Mouse (Mus musculus) megakaryocyte, embryonic 14.5 days (primary cell): Measurements from ENCODE around the gene Crp.

Experiments
- FLI1 ChIP-seq: IDR thresholded peaks from 2 replicates; pipeline ENCODE4 v1.6.1; 2012; ENCODE audit warnings: low read length, inconsistent platforms, mixed read lengths
- GATA1 ChIP-seq: IDR thresholded peaks from 3 replicates; pipeline ENCODE4 v1.6.1; 2012; ENCODE audit warnings: mixed read lengths, low read length, inconsistent platforms, borderline replicate concordance

GRCm38 (mm10) chr1:172683957-172684356 is 13.9 kb upstream of the Crp start:
- TF ChIP-seq GATA1 (no peak), FLI1 (no peak)
